ENCODE assay signal across 9 mouse cellular contexts in genomic region chr9:121059286-121059685, GRCm38 (mm10).
DNase-seq lines count a peak whose midpoint lies in the region; ATAC-seq and TF ChIP-seq lines count a peak whose summit lies in the region.
"Had no signal": no experiment of that assay in that cellular context is flagged by ENCODE, and none has a peak within 500 bp of the region (broad histone marks: within the 10 kb centered on the region; RNA-seq: fewer than 3 reads in every experiment).

No protein-coding gene starts in this region.

- no peak for TF ChIP-seq POLR2A in liver, adult 2 months (IDR thresholded peaks at IDR 0.05; ENCODE audit: extremely low read depth, insufficient read depth, low read length)
- TF ChIP-seq POLR2A in cortical plate, adult 2 months (IDR thresholded peaks at IDR 0.05; ENCODE audit: extremely low read depth, insufficient read depth, low read length): no peak
- TF ChIP-seq POLR2A in small intestine, adult 2 months (IDR thresholded peaks at IDR 0.05; ENCODE audit: low read depth, low read length): no peak

- no peaks in the 10 kb centered on the region for H3K36me3 ChIP-seq in liver, adult 2 months (ENCODE audit: control insufficient read depth, insufficient read depth, low read length)
- H3K36me3 ChIP-seq in liver, embryonic 12.5 days: no peaks in the 10 kb centered on the region
- no peaks in the 10 kb centered on the region for H3K36me3 ChIP-seq in small intestine, adult 2 months (ENCODE audit: control insufficient read depth, insufficient read depth, low read length)

- no peaks in the 10 kb centered on the region for H3K27me3 ChIP-seq in liver, adult 2 months (ENCODE audit: control insufficient read depth, insufficient read depth, low read length)
- no peaks in the 10 kb centered on the region for H3K27me3 ChIP-seq in liver, embryonic 12.5 days (replicated peaks)
- H3K27me3 ChIP-seq in small intestine, adult 2 months (ENCODE audit: control insufficient read depth, insufficient read depth, low read length): no peaks in the 10 kb centered on the region

- H3K79me2 ChIP-seq in liver, adult 2 months (ENCODE audit: control insufficient read depth, insufficient read depth, low read length): no peaks in the 10 kb centered on the region

- H3K9me3 ChIP-seq in liver, embryonic 12.5 days (replicated peaks): no peaks in the 10 kb centered on the region

- DNase-seq in adrenal gland, postnatal 14 days: peak; percentile 46
- DNase-seq in adrenal gland, postnatal 10 days: no peak
- DNase-seq in liver, adult 2 months (ENCODE audit: extremely low read depth, low read depth, low spot score): peak; percentile 7
- no peak for DNase-seq in layer of hippocampus, adult 11-12 months (ENCODE audit: low spot score)
- no peak for DNase-seq in right cerebral cortex, postnatal 25 days

- H3K27ac ChIP-seq in liver, adult 2 months (replicated peaks; ENCODE audit: insufficient read depth, low read depth, low read length): no peak overlapping the region
- no peak overlapping the region for H3K27ac ChIP-seq in liver, embryonic 12.5 days
- no peak overlapping the region for H3K27ac ChIP-seq in cortical plate, adult 2 months (ENCODE audit: insufficient read depth, low read length)
- no peak overlapping the region for H3K27ac ChIP-seq in small intestine, adult 2 months (ENCODE audit: insufficient read depth, low read depth, low read length)

- H3K4me2 ChIP-seq in liver, embryonic 12.5 days: no peak overlapping the region

- ATAC-seq in liver, embryonic 12.5 days: no peak

- TF ChIP-seq CTCF in liver, adult 2 months (IDR thresholded peaks at IDR 0.05; ENCODE audit: low read depth, low read length): peak; percentile 50
- TF ChIP-seq CTCF in cortical plate, adult 2 months (IDR thresholded peaks at IDR 0.05; ENCODE audit: extremely low read depth, insufficient read depth, low read length): peak; percentile 49
- TF ChIP-seq CTCF in small intestine, adult 2 months (IDR thresholded peaks at IDR 0.05; ENCODE audit: extremely low read depth, insufficient read length, insufficient replicate concordance, low read depth, low read length): peak; percentile 52; the same call in 1 of the 2 replicates

- WGBS in liver, adult 2 months: 97% methylated on average over 3 of the region's 3 CpGs
- 78% methylated on average over 3 of the region's 3 CpGs for WGBS in liver, embryonic 12.5 days (ENCODE audit: insufficient replicate concordance)
- 92% methylated on average over 3 of the region's 3 CpGs for WGBS in small intestine, adult 2 months

- no peak overlapping the region for H3K9ac ChIP-seq in liver, adult 2 months (ENCODE audit: low read depth, low read length)
- no peak overlapping the region for H3K9ac ChIP-seq in liver, embryonic 12.5 days

- no peaks in the 10 kb centered on the region for H3K4me1 ChIP-seq in liver, adult 2 months (ENCODE audit: control insufficient read depth, insufficient read depth, low read length)
- H3K4me1 ChIP-seq in liver, embryonic 12.5 days: no peaks in the 10 kb centered on the region
- no peaks in the 10 kb centered on the region for H3K4me1 ChIP-seq in cortical plate, adult 2 months (ENCODE audit: control insufficient read depth, insufficient read depth, low read length)
- H3K4me1 ChIP-seq in small intestine, adult 2 months (ENCODE audit: control insufficient read depth, insufficient read depth, insufficient read length, low read length): no peaks in the 10 kb centered on the region

- no peak overlapping the region for H3K4me3 ChIP-seq in liver, adult 2 months (ENCODE audit: insufficient read depth, low read depth, low read length)
- H3K4me3 ChIP-seq in liver, embryonic 12.5 days: no peak overlapping the region
- no peak overlapping the region for H3K4me3 ChIP-seq in cortical plate, adult 2 months (ENCODE audit: insufficient read depth, low read length)
- H3K4me3 ChIP-seq in small intestine, adult 2 months (ENCODE audit: low read depth, low read length): no peak overlapping the region
- H3K4me3 ChIP-seq: erythroblast, embryonic 14.5 days had no signal

Comparison
In these comparisons a context has a peak if more than half of its experiments do, and no peak if none do; other contexts are left out.
1. DNase-seq: peak in adrenal gland, postnatal 14 days (single experiment) and liver, adult 2 months (single experiment); none in adrenal gland, postnatal 10 days (single experiment), layer of hippocampus, adult 11-12 months (single experiment) and right cerebral cortex, postnatal 25 days (single experiment).
2. Peak in every context shown above with its lines, with median percentiles within 50 percentile points of each other: CTCF ChIP-seq.